Mouse (Mus musculus) CD8-positive naive resting alpha-beta T cell, adult 2 months (primary cell): ENCODE measurements around the gene Klk1b3.
A peak's percentile ranks its signal among the peaks of the same experiment; 100 is the strongest.
"Not testable (repeated sequence)": the region's sequence is repeated elsewhere in the genome, so short reads cannot be mapped to it uniquely, and the experiment has no call there.

Experiments
- DNase-seq, 2 experiments: peaks; one replicate each; pipeline ENCODE4 v3.0.0; 2022; ENCODE audit warnings: low read depth in 2 of 2, low spot score in 2 of 2

Klk1b3 gene

DNA sequence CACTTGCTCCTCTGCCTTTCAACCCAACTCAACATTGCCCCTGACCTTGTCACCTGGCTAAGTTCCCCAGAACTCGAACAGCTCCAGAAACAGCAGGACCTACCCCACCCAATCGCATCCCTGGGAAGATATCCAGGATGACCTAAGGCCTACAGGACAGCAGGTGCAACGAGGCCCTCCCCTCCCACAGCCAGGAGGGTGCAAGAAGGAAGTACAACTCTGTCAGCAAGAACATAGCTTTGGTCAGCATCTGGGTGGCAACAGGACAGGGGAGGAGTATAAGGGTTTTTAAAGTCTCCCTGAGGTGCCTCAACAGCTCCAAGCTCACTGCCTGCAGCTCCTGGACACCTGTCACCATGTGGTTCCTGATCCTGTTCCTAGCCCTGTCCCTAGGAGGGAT lies at the start of gene Klk1b3:
TSS of gene Klk1b3 (plus strand) at position 301 of the 400 bp plus-strand sequence.
- no peak for DNase-seq

GRCm38 (mm10) chr7:44179299-44180045 lies 18.5 kb upstream of the Klk1b3 start:
- DNase-seq, result no peak

- DNase-seq, result not testable (repeated sequence)
Observed at GRCm38 (mm10) chr7:44186516-44186915, 11.5 kb upstream of the Klk1b3 start.

DNA sequence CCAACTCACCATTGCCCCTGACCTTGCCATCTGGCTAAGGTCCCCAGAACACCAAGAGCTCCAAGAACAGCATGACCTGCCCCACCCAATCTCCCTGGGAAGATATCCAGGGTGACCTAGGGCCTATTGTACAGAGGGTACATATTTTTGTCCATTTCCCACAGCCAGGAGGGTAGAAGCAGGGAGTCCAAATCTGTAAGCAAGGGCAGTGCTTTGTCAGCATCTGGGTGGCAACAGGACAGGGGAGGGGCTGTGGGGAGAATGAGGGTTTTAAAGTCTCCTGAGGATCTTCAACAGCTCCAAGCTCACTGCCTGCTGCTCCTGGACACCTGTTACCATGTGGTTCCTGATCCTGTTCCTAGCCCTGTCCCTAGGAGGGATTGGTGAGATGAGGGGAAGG lies 10.1 kb upstream of the Klk1b3 start, which contains the start of gene Klk1b24:
TSS of gene Klk1b24 (plus strand) at position 301 of the 400 bp plus-strand sequence.
- not testable (repeated sequence) for DNase-seq

DNA sequence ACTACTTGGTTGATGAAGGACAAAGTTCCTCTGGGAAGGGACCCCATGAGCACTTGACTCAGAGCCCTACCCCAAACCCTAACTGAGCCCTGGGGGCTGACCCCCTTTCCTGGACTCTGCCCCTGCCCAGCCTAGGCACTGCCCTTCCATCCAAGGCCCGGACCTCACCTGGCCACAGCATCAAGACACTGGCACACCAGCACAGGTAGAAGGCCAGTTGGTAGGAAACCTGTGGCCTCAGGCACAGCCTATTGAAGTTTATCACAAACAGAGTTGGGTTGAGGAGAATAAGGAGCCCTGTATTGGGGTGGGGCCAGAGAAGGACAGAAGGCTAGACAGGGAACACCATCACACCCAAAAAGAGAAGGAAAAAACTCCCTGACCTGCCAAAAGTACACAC lies 4.5 kb upstream of the Klk1b3 start:
- not testable (repeated sequence) for DNase-seq

GRCm38 (mm10) chr7:44207135-44207534 lies 9.1 kb downstream of the Klk1b3 start, which contains the start of gene Klk1b4:
Gene Klk1b4 (plus strand): TSS chr7:44207435.
- DNase-seq, result not testable (repeated sequence)

GRCm38 (mm10) chr7:44208307-44208706 lies 10.3 kb downstream of the Klk1b3 start:
- no peak for DNase-seq

GRCm38 (mm10) chr7:44215645-44216044 lies 17.7 kb downstream of the Klk1b3 start, which contains the start of gene Klk1b5:
Gene Klk1b5 (plus strand): TSS chr7:44215945.
- no peak for DNase-seq

GRCm38 (mm10) chr7:44221601-44222000 lies 23.6 kb downstream of the Klk1b3 start:
- not testable (repeated sequence) for DNase-seq

DNA sequence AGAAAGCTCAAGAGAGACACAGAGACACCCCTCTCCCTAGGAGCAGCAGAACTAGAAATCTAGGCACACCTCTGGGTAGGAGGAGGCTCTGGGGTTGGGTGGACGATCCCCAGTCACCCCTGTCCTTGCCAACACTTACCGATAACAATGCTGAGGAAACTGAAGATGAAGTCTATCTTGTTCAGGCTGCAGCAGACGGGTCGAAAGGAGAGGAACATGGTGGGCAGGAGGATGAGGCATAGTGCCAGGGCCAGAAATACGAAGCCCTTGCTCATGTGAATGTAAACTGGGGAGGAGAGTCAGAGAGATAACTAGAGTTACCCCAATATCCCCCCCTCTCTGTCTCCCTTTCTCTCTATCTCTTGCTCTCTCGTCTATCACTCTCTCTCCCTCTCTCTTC lies 24.3 kb downstream of the Klk1b3 start:
- not testable (repeated sequence) for DNase-seq

DNA sequence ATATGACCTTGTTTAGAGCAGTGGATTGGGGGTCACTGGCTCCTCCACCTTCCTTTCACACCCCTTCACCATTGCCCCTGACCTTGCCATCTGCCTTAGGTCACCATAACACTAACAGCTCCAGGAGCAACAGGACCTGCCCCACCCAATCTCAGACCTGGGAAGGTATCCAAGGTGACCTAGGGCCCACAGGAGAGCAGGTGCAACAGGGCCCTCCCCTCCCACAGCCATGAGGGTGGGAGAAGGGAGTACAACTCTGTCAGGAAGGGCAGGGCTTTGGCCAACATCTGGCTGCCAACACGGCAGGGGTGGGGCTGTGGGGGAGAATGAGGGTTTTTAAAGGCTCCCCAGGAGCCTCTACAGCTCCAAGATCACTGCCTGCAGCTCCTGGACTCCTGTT lies 27.1 kb downstream of the Klk1b3 start, which contains the start of gene Klk1:
TSS of gene Klk1 (plus strand) at position 285 of the 400 bp plus-strand sequence.
- DNase-seq, result no peak

DNA sequence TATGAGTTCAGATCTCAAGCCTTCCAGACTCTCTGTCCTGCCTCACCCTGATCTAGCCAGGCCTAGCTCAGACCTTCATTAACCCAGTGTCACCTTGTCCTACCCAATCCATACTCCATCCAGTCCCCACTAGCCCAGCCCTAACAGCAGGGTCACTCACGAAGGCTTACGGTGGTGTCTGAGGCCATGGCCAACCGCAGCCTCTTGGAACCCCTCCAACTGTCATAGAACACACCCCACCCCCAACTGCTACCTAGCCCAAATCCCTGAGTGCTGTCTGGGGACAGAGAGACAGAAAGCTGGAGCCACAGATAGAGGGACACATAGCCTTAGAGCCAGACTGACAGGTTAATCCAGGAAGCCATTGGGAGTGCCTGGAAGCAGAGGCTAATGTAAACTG lies 37.9 kb downstream of the Klk1b3 start, which contains the start of gene Gm36864:
TSS of gene Gm36864 (plus strand) at position 269 of the 400 bp plus-strand sequence.
- no peak for DNase-seq

GRCm38 (mm10) chr7:44239913-44240312 lies 41.9 kb downstream of the Klk1b3 start:
- no peak for DNase-seq

DNA sequence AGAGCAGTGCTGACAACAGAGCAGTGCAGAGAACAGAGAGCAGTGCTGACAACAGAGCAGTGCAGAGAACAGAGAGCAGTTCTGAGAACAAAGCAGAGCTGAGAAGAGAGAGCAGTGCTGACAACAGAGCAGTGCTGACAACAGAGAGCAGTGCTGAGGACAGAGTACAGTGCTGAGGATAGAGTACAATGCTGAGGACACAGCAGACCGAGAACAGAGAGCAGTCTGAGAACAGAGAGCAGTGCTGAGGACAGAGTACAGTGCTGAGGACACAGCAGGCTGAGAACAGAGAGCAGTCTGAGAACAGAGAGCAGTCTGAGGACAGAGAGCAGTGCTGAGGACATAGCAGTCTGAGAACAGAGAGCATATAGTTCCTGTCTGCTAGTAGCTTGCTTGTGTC lies 42.7 kb downstream of the Klk1b3 start:
- DNase-seq, result no peak

DNA sequence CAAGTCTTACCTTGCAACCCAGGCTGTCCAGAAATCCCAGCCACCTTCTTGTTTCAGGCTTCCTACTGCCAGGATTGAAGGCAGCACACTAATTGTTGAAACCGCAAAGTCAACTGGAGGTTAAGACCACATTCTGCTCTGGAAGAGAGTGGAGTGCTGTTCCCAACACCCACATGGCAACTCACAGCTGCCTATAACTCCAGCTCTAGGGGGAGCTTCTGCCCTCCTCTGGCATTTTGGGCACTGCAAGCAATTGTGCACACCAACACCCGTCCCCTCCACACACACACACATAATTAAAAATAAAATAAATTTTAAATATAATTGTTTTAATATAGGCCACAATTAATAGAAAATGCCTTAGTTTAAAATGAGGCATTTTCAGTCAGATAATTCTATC lies 43.2 kb downstream of the Klk1b3 start:
- DNase-seq, result no peak

- DNase-seq, result no peak
Observed at GRCm38 (mm10) chr7:44244080-44244479, 46.1 kb downstream of the Klk1b3 start.

DNA sequence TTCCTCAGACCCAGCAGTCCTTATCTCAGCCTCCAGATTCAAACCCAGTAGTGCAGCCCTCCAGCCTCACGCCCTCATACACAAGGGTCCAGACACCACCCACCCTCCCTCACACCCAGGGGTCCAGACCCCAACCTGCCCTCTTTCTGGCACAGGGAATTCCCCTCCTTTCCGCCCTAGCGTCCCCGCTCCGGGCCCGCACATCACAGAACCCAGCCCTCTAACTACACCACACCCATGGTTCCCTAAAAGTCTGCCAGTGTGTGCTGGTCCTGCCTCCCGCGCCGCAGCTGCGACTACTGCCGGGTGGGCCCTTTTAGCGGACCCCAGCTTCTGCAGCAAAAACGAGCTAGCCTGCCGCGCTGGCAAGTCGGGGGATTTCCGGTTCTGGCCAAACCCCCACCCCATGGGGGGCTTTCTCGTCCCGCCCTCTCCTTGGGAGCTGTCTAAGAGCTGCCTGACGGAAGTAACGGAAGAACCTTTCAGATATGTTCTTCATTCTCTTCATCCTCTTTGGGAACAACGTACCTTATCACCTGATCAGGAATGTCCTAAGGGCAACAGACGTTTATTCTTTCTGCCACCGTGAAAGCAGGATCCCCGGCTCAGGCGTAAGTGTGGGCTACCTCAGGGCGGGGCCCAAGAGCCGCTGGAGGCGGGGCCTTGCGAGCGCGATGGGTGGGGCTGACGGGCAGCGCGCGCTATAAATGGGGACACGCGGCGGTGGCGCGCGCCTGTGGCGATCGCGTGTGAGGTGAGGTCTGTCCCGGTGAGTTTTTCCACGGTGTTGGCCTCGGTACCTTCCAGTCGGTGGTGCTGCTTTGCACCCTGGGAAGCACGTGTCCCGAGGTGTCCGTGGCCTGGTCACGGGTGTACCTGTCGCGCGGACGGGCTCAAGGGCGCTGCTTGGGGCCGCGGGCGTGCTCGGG lies 48.3 kb downstream of the Klk1b3 start, which contains the start of the genes 1700028J19Rik and 2410002F23Rik:
TSS of gene 1700028J19Rik (minus strand) at position 641 of the 929 bp plus-strand sequence.
TSS of gene 2410002F23Rik (plus strand) at position 668 of the 929 bp plus-strand sequence.
- peak; percentile 90 to 94 for DNase-seq

DNA sequence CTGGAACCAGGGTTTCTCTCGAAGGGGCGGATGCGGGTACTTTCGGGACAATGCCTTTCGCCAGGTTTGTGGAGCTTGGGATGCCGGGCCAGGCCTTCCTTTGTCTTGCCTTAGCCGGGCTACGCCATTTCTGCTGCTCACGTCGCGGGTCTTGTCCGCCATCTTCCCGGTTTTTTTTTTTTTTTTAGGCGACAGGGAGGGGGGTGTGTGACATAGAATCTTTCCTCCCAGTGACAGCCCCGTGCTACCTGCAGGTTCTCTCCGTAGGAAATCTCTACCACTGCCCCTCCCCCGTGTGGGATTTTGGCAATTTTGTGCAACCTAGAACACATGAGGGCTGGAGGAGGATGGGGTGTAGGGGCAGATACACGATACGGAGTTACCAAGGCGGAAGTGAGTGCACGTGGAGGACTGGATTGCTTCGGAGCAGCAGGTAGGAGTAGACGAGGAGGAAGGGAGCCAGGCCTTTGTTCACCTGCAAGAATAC lies 49.0 kb downstream of the Klk1b3 start:
- peak in 1 of 2 experiments; percentile 48 for DNase-seq

- DNase-seq, result no peak
Observed at GRCm38 (mm10) chr7:44247971-44248370, 50.0 kb downstream of the Klk1b3 start.

DNA sequence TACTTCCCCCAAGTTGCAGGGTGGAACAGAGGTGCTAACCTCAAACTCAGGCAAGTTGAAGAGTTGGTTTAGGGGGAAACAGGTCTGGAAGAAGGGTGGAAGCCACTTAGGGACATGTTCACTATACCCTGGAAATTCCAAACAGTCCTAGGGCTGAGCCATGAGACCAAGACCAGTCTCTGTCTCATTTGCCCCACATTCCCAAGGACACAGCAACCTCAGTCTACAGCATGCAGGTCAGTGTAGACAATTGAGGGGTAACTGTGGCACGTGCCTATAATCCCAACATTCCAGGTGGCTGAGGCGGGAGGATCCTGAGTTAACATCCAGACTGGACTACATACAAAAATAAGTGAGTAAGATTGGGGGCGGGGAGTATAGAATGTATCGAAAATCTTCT lies 51.3 kb downstream of the Klk1b3 start:
- DNase-seq, result no peak

- not testable (repeated sequence) for DNase-seq
Observed at GRCm38 (mm10) chr7:44250732-44251275, 52.8 kb downstream of the Klk1b3 start.
